Mouse (Mus musculus): ENCODE results near the gene Ankdd1a. TPM values are rescaled to one million over a fixed set of nuclear protein-coding genes. Genes with fewer than 3 reads are reported as not detected.

The Ankdd1a gene
- polyA plus RNA-seq, 1 experiment from 2014 or later = not detected

GRCm38 (mm10) chr9:65537901-65538630 is 18.1 kb upstream of the Ankdd1a start:
- DNase-seq (ENCODE audit: low spot score) (no peak), ATAC-seq (no peak)
- Histone ChIP-seq H3K36me3 (ENCODE audit: control insufficient read depth, insufficient read depth, low read length) (no peaks in the 10 kb centered on the region), H3K9ac (ENCODE audit: low read length) (no peak overlapping the region), H3K9me3 (replicated peaks; ENCODE audit: control insufficient read depth, low read length) (no peaks in the 10 kb centered on the region), H3K27me3 (replicated peaks; ENCODE audit: control insufficient read depth, insufficient read depth, low read length) (no peaks in the 10 kb centered on the region), H3K4me2 (ENCODE audit: low read length) (no peak overlapping the region), H3K27ac (ENCODE audit: low read depth, low read length) (no peak overlapping the region), H3K4me3 (ENCODE audit: low read depth, low read length) (no peak overlapping the region), H3K4me1 (ENCODE audit: control insufficient read depth, insufficient read depth, low read length) (no peaks in the 10 kb centered on the region)
- WGBS = 91% methylated on average over 8 of the region's 8 CpGs

GRCm38 (mm10) chr9:65536491-65536890 is 16.5 kb upstream of the Ankdd1a start:
- no peaks in the 10 kb centered on the region for H3K36me3 ChIP-seq (ENCODE audit: control insufficient read depth, insufficient read depth, low read length)
- DNase-seq (ENCODE audit: low spot score) (no peak), ATAC-seq (no peak)
- H3K9me3 ChIP-seq (replicated peaks; ENCODE audit: control insufficient read depth, low read length) = no peaks in the 10 kb centered on the region
- H3K27me3 ChIP-seq (replicated peaks; ENCODE audit: control insufficient read depth, insufficient read depth, low read length) = no peaks in the 10 kb centered on the region
- H3K4me2 ChIP-seq (ENCODE audit: low read length) = no peak overlapping the region
- no peak overlapping the region for H3K4me3 ChIP-seq (ENCODE audit: low read depth, low read length)
- no peak overlapping the region for H3K9ac ChIP-seq (ENCODE audit: low read length)
- no peak overlapping the region for H3K27ac ChIP-seq (ENCODE audit: low read depth, low read length)
- WGBS = 81% methylated on average over 4 of the region's 4 CpGs
- no peaks in the 10 kb centered on the region for H3K4me1 ChIP-seq (ENCODE audit: control insufficient read depth, insufficient read depth, low read length)

DNA sequence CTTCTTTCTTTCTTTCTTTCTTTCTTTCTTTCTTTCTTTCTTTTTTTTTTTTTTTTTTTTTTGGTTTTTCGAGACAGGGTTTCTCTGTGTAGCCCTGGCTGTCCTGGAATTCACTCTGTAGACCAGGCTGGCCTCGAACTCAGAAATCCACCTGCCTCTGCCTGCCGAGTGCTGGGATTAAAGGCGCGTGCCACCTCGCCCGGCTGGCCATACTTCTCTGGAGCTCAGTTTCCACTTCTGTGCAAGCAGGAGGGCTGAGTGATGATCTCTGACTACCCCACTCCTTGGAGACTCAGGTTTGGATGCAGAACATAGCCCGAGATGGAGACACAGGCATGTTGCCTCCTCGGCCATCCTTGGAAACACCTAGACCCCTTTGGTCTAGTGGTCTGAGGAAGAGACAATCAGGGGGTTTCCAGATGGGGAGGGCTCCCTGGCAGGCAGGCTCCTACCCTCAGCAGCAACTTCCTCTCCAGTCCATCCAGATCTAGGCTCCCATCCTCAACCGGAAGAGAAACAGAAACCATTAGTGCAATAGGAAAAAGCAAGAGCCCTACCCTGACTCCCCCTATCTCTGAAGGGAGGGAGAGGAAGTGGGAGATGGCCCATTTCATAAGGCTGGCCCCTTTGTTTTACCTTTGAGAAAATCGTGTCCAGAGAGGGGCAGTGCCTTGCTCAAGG is 15.9 kb upstream of the Ankdd1a start:
- Histone ChIP-seq H3K9me3 (replicated peaks; ENCODE audit: control insufficient read depth, low read length) (no peaks in the 10 kb centered on the region), H3K4me2 (ENCODE audit: low read length) (no peak overlapping the region), H3K27me3 (replicated peaks; ENCODE audit: control insufficient read depth, insufficient read depth, low read length) (no peaks in the 10 kb centered on the region), H3K4me3 (ENCODE audit: low read depth, low read length) (no peak overlapping the region), H3K27ac (ENCODE audit: low read depth, low read length) (no peak overlapping the region), H3K4me1 (ENCODE audit: control insufficient read depth, insufficient read depth, low read length) (no peaks in the 10 kb centered on the region), H3K36me3 (ENCODE audit: control insufficient read depth, insufficient read depth, low read length) (no peaks in the 10 kb centered on the region), H3K9ac (ENCODE audit: low read length) (no peak overlapping the region)
- DNase-seq (ENCODE audit: low spot score) (no peak), ATAC-seq (no peak)
- WGBS = 86% methylated on average over 10 of the region's 11 CpGs

DNA sequence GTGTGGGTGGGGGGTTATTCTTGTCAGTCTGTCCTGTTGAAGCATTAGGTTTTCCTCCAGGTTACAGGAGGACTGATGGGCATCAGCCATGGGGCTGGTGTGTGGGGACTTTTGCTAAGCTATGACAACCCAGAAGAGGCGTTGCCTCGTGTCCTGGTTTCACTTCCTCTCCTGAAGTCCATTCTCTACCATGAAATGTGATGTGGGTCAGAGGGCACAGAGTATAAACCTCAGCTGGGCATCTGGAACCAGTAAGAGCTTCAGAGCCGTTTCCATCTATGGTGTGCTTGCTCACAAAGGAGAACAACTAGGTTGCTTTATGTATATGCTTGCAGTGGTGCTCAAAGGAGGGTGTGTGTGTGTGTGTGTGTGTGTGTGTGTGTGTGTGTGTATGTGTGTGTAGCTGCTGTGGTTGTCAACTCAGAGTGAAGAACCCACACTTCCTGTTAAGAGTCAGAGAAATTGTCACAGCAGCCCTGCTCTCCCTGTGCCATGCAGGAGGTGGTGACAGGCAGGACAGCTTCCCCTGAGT is 15.3 kb upstream of the Ankdd1a start:
- no peak for DNase-seq (ENCODE audit: low spot score)
- Histone ChIP-seq H3K36me3 (ENCODE audit: control insufficient read depth, insufficient read depth, low read length) (no peaks in the 10 kb centered on the region), H3K4me2 (ENCODE audit: low read length) (no peak overlapping the region), H3K9ac (ENCODE audit: low read length) (no peak overlapping the region), H3K4me1 (ENCODE audit: control insufficient read depth, insufficient read depth, low read length) (no peaks in the 10 kb centered on the region), H3K4me3 (ENCODE audit: low read depth, low read length) (no peak overlapping the region), H3K9me3 (replicated peaks; ENCODE audit: control insufficient read depth, low read length) (no peaks in the 10 kb centered on the region), H3K27ac (ENCODE audit: low read depth, low read length) (no peak overlapping the region), H3K27me3 (replicated peaks; ENCODE audit: control insufficient read depth, insufficient read depth, low read length) (no peaks in the 10 kb centered on the region)
- ATAC-seq = no peak
- 84% methylated on average over 3 of the region's 3 CpGs for WGBS

GRCm38 (mm10) chr9:65534111-65534510 is 14.1 kb upstream of the Ankdd1a start:
- Histone ChIP-seq H3K27me3 (replicated peaks; ENCODE audit: control insufficient read depth, insufficient read depth, low read length) (no peaks in the 10 kb centered on the region), H3K27ac (ENCODE audit: low read depth, low read length) (no peak overlapping the region), H3K4me2 (ENCODE audit: low read length) (no peak overlapping the region), H3K4me3 (ENCODE audit: low read depth, low read length) (no peak overlapping the region), H3K9ac (ENCODE audit: low read length) (no peak overlapping the region), H3K9me3 (replicated peaks; ENCODE audit: control insufficient read depth, low read length) (no peaks in the 10 kb centered on the region), H3K4me1 (ENCODE audit: control insufficient read depth, insufficient read depth, low read length) (no peaks in the 10 kb centered on the region), H3K36me3 (ENCODE audit: control insufficient read depth, insufficient read depth, low read length) (no peaks in the 10 kb centered on the region)
- ATAC-seq (no peak), DNase-seq (ENCODE audit: low spot score) (no peak)
- 86% methylated on average over 3 of the region's 3 CpGs for WGBS

DNA sequence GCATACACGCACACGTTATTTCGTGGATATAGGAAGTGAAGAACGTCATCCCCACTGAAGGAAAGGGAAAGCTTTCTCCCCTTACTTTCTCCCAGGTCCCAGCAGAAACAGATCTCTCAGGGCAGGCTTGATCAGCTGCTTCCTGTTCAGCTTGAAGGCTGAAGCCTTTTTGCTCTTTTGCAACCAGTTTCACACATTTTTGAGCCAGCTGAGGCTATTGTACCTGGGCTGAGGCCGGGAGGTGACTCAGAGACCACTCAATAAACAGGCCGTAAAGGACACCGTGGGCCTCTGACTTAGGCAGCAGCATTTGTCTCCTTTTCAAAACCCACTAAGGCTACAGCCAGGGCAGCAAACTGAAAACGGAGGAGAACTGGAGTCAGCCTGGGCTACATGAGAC is 13.0 kb upstream of the Ankdd1a start:
- Histone ChIP-seq H3K27ac (ENCODE audit: low read depth, low read length) (no peak overlapping the region), H3K9me3 (replicated peaks; ENCODE audit: control insufficient read depth, low read length) (no peaks in the 10 kb centered on the region), H3K9ac (ENCODE audit: low read length) (no peak overlapping the region), H3K36me3 (ENCODE audit: control insufficient read depth, insufficient read depth, low read length) (no peaks in the 10 kb centered on the region), H3K4me3 (ENCODE audit: low read depth, low read length) (no peak overlapping the region), H3K27me3 (replicated peaks; ENCODE audit: control insufficient read depth, insufficient read depth, low read length) (no peaks in the 10 kb centered on the region), H3K4me2 (ENCODE audit: low read length) (no peak overlapping the region), H3K4me1 (ENCODE audit: control insufficient read depth, insufficient read depth, low read length) (no peaks in the 10 kb centered on the region)
- DNase-seq (ENCODE audit: low spot score) = no peak
- 85% methylated on average over 8 of the region's 8 CpGs for WGBS
- ATAC-seq = no peak

DNA sequence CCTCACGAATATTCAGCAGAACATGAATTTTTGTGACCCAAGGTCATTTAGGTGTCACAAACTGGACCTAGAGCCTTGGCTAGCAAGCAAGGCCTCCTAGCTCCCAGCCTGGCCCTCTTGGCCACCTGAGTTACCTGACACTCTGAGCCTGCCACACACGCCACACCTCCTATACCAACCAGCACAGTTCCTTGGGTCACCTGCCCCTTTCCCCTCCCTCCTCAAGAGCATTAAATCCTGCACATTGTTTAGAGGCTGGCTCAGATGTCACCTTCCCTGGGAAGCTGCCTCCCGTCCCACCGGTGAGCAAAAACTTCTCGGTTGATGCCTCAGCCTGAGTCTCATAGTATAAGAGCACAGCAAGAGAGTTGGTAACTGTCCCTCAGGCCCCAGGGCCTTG is 11.3 kb upstream of the Ankdd1a start:
- Histone ChIP-seq H3K9me3 (replicated peaks; ENCODE audit: control insufficient read depth, low read length) (no peaks in the 10 kb centered on the region), H3K27ac (ENCODE audit: low read depth, low read length) (no peak overlapping the region)
- 84% methylated on average over 5 of the region's 5 CpGs for WGBS

DNA sequence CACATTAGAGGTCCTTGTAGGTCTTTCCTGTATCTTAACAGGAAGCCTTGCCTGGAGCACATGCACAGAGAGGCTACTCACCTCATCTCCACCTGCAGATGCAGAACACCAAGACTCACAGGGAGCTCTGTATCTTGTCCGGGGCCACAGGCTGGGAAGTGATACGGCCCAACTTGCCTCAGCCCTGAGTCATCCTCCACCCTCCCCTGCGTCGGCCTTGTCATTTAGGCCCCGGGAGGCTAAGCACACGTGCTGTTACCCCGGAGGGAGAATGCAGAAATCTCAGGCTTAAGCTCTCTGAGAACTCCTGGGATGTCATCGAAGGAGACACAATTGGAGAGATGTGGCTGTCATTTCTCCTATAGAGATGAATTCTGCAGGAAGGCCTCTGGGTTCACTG is 9.7 kb upstream of the Ankdd1a start:
- DNase-seq (ENCODE audit: low spot score) (no peak), ATAC-seq (no peak)
- Histone ChIP-seq H3K4me1 (ENCODE audit: control insufficient read depth, insufficient read depth, low read length) (no peaks in the 10 kb centered on the region), H3K4me3 (ENCODE audit: low read depth, low read length) (no peak overlapping the region), H3K9me3 (replicated peaks; ENCODE audit: control insufficient read depth, low read length) (no peaks in the 10 kb centered on the region), H3K36me3 (ENCODE audit: control insufficient read depth, insufficient read depth, low read length) (no peaks in the 10 kb centered on the region), H3K27me3 (replicated peaks; ENCODE audit: control insufficient read depth, insufficient read depth, low read length) (no peaks in the 10 kb centered on the region), H3K27ac (ENCODE audit: low read depth, low read length) (no peak overlapping the region), H3K9ac (ENCODE audit: low read length) (no peak overlapping the region), H3K4me2 (ENCODE audit: low read length) (no peak overlapping the region)
- WGBS = 56% methylated on average over 8 of the region's 8 CpGs

More for the DNA sequence above, 11.3 kb upstream of the Ankdd1a start:
- H3K4me1 ChIP-seq (ENCODE audit: control insufficient read depth, insufficient read depth, low read length) = no peaks in the 10 kb centered on the region
- no peaks in the 10 kb centered on the region for H3K36me3 ChIP-seq (ENCODE audit: control insufficient read depth, insufficient read depth, low read length)
- no peak overlapping the region for H3K4me2 ChIP-seq (ENCODE audit: low read length)
- no peak for DNase-seq (ENCODE audit: low spot score)
- no peak for ATAC-seq
- H3K4me3 ChIP-seq (ENCODE audit: low read depth, low read length) = no peak overlapping the region
- no peak overlapping the region for H3K9ac ChIP-seq (ENCODE audit: low read length)
- no peaks in the 10 kb centered on the region for H3K27me3 ChIP-seq (replicated peaks; ENCODE audit: control insufficient read depth, insufficient read depth, low read length)

GRCm38 (mm10) chr9:65528417-65529038 is 8.5 kb upstream of the Ankdd1a start:
- Histone ChIP-seq H3K27ac (ENCODE audit: low read depth, low read length) (no peak overlapping the region), H3K4me3 (ENCODE audit: low read depth, low read length) (no peak overlapping the region), H3K4me1 (ENCODE audit: control insufficient read depth, insufficient read depth, low read length) (no peaks in the 10 kb centered on the region), H3K9me3 (replicated peaks; ENCODE audit: control insufficient read depth, low read length) (no peaks in the 10 kb centered on the region), H3K9ac (ENCODE audit: low read length) (no peak overlapping the region), H3K4me2 (ENCODE audit: low read length) (no peak overlapping the region), H3K27me3 (replicated peaks; ENCODE audit: control insufficient read depth, insufficient read depth, low read length) (no peaks in the 10 kb centered on the region), H3K36me3 (ENCODE audit: control insufficient read depth, insufficient read depth, low read length) (no peaks in the 10 kb centered on the region)
- ATAC-seq (no peak), DNase-seq (ENCODE audit: low spot score) (no peak)
- 82% methylated on average over 6 of the region's 6 CpGs for WGBS
